Mouse (Mus musculus) ovary, adult 18-20 months (tissue): ENCODE data around the gene Serpinb6c.
"Not testable (repeated sequence)": the region's sequence is repeated elsewhere in the genome, so short reads cannot be mapped to it uniquely, and the experiment has no call there.

Source experiments
- DNase-seq: peaks from one replicate; pipeline ENCODE4 v3.0.0; 2022; ENCODE audit warnings: low spot score, mixed read lengths

The Serpinb6c gene

GRCm38 (mm10) chr13:33905176-33905954 is at the start of gene Serpinb6c:
Gene Serpinb6c, minus strand, starts transcription at chr13:33905708.
- DNase-seq: no peak

DNA sequence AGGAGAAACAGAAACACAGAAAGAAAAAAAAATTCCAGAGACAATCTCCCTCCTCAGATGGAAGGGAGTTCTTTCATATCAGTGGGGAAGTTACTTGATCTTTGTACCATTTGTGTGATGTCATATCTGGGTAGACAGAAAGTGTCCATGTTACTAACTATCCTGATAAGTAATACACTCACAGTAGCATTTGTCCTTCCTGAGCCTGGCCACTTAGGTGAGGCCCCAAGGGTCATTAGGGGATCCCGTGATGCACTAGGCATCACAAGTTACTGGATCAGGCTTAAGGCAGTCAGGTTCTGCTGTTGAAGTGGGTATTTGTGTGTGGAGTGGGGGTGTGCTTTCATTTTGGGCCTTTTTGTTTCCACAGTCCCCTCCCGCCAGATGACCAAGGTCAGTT is 47.4 kb upstream of the Serpinb6c start:
- no peak for DNase-seq

DNA sequence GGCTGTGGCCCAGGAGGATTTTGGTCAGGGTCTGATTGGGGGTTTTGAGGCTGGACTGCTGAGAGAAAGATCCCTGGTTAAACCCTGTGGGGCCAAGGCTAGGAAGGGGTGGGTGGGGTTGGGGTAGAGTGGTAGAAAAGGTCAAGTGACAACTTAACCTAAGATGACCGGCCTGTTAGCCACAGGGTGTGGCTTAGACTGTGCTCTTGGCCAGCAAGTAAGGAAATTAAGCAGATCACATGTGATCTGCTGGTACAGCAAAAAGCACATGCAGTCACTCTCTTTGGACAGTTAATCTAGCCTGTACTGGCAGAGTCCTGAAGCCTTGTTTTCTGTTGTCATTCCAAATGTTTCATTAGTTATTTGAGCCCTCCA is 46.6 kb upstream of the Serpinb6c start:
- no peak for DNase-seq

DNA sequence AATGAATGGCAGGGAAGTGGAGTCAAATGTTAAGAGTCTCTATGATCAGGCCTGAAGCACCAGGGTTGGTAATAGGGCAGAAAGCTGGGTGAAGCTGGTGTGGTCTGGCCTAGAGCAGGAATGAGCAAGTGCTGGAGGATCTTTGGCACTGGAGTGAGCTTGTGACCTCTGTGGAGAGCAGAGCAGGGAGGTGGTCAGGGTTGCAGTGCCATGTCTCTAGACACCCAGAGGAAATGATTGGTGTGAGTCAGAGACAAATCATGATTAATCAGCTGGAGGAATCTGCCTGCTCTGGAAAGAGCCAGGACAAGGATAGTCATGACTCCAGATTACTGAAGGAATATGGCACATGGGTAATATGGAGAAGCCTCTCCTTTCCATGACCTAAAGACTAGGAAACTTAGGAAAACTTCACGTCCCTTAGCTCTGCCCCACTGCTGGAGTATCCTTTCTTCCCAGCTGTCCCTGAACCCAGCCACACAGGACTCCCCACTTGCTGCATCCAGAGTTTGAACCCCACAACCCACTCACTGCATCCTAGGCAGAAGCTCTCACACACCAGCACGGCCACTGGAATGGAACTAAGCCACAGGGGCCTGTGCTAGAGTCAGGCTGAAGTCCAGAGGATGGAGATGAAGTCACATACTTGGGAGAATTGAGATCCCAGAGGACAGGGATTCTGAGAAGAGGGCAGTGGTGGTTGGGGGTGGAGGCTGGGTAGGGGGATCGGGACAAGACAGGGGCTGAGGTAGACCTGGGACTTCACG is 46.0 kb upstream of the Serpinb6c start:
- no peak for DNase-seq

DNA sequence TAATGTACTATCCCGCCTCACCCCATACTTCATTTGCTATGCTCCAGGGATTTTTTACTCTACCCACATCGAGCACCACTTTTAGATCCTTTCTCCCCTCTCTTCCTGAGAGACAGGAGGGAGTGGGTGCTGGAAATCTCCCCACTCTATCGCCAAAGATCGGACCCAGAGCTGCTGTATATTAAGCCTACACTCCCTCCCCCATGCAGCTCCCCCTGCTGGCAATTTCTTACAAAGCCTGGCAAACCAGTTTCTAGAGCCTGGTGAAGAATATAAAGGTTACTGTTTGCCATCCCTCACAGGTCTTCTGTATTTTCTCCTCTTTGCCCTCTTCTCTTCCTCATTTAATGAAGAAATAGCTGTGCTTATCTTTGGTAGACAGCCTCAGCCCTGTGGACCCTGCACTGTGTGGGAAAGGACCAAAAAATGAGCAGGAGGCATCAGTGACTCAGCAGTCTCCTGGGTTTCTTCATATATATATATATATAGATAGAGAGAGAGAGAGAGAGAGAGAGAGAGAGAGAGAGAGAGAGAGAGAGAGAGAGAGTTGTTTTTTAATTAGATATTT is 36.8 kb upstream of the Serpinb6c start:
- no peak for DNase-seq

DNA sequence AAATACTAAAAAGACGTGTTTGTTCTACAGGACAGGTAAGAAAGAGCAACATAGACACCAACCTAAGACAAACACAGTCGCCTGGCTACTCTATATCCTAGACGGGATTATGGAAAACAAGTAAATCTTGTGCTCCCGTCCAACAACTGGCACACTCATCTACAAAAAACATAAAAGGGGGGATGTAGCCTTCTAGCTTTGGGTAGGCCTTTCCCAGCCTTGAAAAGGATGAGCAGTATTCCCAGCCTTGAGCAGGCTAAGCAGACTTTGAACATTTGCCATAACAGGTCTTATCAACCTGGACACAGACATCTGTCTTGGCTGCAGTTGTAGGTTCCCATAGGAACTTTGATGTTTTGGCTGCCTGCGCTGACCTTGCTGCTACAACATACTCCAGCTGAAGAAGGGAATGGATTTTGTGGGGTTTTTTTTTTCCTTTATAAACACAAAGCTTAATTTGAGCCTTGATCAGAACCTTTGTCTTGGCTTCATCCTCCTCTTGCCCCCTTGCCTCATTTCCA is 35.8 kb upstream of the Serpinb6c start:
- DNase-seq: peak; percentile 52

- DNase-seq: not testable (repeated sequence)
Observed at GRCm38 (mm10) chr13:33937587-33937986, 32.1 kb upstream of the Serpinb6c start.

- no peak for DNase-seq
Observed at GRCm38 (mm10) chr13:33937151-33937550, 31.6 kb upstream of the Serpinb6c start.

DNA sequence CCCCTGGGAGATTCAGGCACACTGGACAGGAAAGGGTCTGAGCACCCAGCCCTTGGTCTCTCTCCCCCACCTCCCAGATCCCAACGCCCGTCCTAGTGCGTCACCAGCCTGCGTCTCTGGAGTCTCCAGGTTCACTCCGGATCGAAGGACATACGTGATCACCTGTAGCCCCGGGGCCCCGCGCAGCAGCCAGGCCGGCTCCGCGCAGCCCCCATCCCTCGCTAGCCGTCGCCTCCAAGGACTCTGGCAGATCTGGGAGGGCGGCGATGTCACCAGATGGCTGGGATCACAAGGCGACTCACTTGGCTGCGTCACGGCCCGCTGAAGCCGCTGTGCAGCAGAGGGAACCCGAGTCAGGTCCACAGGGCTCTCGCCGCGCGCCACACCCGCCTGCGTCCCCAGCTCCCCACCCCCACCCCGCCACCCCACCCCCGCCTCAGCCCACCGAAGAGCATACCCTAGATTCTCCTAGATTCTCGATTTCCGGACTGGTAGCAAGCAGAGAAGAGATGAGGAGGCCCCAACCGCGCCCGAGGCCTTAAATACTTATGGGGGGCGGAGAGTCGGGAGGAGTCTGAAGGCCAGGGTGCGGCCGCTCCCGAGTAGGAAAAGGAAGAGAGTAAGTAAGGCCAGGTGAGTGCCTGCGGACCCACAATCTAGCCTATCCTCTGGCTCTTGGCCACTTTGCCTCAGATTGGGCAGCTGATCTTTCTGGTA is 30.1 kb upstream of the Serpinb6c start:
- peak; percentile 55 for DNase-seq

DNA sequence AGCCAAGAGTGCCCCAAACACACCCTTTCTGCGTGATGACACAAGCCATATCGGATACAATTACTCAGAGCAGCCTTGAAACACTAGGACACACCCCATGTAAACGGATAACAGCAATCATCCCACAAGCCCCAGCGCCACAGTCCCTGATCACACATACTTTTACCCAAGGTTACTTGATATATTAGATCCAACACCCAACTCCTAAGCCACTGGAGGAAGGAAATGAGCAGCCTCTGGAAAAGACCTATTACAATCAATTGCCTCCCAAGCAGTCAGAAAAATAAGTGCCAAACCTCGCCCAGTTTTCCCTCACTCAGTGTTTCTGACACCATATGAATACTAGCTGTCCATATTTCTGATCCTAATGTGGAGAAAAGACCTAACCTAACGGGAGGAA is 29.2 kb upstream of the Serpinb6c start:
- peak; percentile 40 for DNase-seq

DNA sequence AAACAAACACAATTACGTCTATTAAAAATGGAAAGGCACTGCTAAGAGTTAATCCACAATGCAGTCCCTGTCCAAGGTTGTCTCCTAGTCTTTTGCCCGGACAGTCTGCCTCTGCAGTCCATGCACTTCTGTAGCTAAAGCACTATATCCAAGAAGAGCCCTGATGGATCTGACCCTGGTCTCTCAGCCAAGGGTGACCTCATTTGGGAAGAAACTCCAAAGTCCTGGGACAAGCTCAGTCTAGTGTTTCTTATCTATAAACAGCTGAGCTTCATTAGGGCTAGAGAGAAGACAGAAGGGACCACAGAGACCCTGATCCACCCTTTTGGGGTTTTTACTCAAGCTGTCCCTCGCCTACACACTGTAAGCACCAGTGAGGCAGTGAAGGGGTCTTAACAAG is 25.4 kb upstream of the Serpinb6c start:
- no peak for DNase-seq

GRCm38 (mm10) chr13:33930281-33930680 is 24.8 kb upstream of the Serpinb6c start:
- DNase-seq: no peak

GRCm38 (mm10) chr13:33921699-33922098 is 16.2 kb upstream of the Serpinb6c start:
- DNase-seq: no peak

- DNase-seq: no peak
Observed at GRCm38 (mm10) chr13:33921041-33921440, 15.5 kb upstream of the Serpinb6c start.

GRCm38 (mm10) chr13:33906821-33907220 is 1.3 kb upstream of the Serpinb6c start:
- DNase-seq: no peak

- no peak for DNase-seq
Observed at GRCm38 (mm10) chr13:33903290-33903689, 2.2 kb downstream of the Serpinb6c start.

DNA sequence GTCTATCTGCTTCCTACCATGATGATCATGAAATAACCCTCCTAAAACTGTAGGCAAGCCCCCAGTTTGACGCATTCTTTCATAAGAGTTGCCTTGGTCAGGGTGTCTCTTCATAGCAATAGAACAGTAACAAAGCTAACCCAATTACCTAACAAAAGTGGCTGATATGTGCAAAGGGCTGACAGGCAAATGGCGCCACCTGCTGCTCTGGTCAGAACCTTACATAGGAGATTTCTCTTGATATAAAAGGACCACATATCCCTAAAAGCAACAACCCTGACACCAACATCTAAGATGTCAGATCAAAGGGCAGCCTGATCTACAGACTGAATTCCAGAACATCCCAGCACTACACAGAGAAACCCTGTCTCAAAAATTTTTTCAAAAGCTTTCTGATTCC is 11.3 kb downstream of the Serpinb6c start:
- no peak for DNase-seq

- no peak for DNase-seq
Observed at GRCm38 (mm10) chr13:33843308-33843707, 62.2 kb downstream of the Serpinb6c start, which contains the start of gene Serpinb6e. Gene Serpinb6e, minus strand, starts transcription at chr13:33843408.

DNA sequence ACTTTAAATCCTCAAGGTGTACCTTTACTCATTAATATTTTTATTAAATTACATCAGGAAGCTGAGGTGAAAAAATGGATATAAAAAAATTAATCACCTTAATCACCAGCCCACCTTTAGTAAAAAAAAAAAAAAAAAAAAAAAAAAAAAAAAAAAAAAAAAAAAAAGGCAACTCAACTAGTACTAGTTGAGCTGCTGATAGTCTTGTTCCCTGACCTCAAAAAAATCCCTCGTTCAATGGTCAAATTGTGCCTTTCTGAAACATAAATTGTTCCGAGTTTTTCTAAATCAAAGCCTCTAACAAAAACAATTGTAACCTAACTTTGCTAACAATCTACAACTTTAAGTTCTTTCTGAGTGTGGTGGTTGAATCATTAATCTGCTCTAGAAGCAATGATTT is 74.8 kb downstream of the Serpinb6c start:
- no peak for DNase-seq
